Comparison of ENCODE assay signal across 9 mouse cellular contexts in the genomic region with DNA sequence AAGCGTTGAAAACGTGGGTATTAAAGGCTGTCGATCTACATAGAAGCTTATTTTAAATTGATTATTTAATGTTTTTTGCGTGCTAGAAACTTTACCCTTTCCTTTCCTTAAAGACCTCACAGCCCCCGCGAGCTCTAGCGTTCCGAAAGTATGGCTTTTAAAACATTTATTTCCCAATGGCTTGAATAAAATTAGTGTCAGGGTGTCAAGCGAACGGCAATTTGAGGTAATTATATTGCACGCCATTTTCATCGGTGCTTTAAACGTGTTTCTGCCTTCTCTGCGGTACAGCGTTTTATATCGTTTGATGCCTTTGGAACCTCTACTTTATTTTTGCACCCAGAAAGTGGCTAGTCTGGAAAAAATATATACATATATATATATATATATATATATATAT. TPM values are rescaled to one million over a fixed set of nuclear protein-coding genes. Genes with fewer than 3 reads are reported as not detected.
DNase-seq lines count a peak whose midpoint lies in the region; ATAC-seq lines count a peak whose summit lies in the region.
"Had no signal": no experiment of that assay in that cellular context is flagged by ENCODE, and none has a peak within 500 bp of the region (broad histone marks: within the 10 kb centered on the region; RNA-seq: fewer than 3 reads in every experiment).

No protein-coding gene starts in this region.

- peak overlapping the region; percentile 78 for H3K4me2 ChIP-seq in heart, embryonic 13.5 days
- peak overlapping the region; percentile 89 for H3K4me2 ChIP-seq in forebrain, embryonic 13.5 days
- peak overlapping the region; percentile 55 for H3K4me2 ChIP-seq in limb, embryonic 15.5 days

- no peak overlapping the region for H3K9ac ChIP-seq in heart, embryonic 13.5 days
- peak overlapping the region; percentile 79; the same call in 1 of the 2 replicates for H3K9ac ChIP-seq in forebrain, embryonic 13.5 days
- no peak overlapping the region for H3K9ac ChIP-seq in limb, embryonic 15.5 days
- H3K9ac ChIP-seq: liver, embryonic 14.5 days had no signal

- no peak for DNase-seq in heart, postnatal 25 days (ENCODE audit: low spot score)
- DNase-seq in cerebellum, postnatal 25 days = peak; percentile 18 to 30
- DNase-seq in MN1 (ENCODE audit: low spot score) = no peak
- no peak for DNase-seq in frontal cortex, postnatal 25 days (ENCODE audit: low spot score in 2 of 2)
- no peak for DNase-seq in left cerebral cortex, postnatal 25 days (ENCODE audit: low spot score in 2 of 2)

- ATAC-seq in heart, embryonic 13.5 days (ENCODE audit: extremely low read depth, insufficient number of reproducible peaks, low FRiP score, low TSS enrichment) = no peak
- ATAC-seq in forebrain, embryonic 13.5 days = 0 out of 2 replicates have a peak, but pooled peaks have one; percentile 0
- ATAC-seq in limb, embryonic 15.5 days (ENCODE audit: insufficient number of reproducible peaks, low FRiP score, low TSS enrichment, low read depth) = no peak

- intact Hi-C loops in heart, postnatal 25 days (cut with DNase I) = no loop called here
- intact Hi-C loops in left cerebral cortex, postnatal 25 days (cut with DNase I) = loop anchor here (5.0 kb wide), 4 partner anchors 72 to 448 kb away; no protein-coding TSS in a partner anchor

- H3K9me3 ChIP-seq in heart, embryonic 13.5 days = no peaks in the 10 kb centered on the region
- no peaks in the 10 kb centered on the region for H3K9me3 ChIP-seq in forebrain, embryonic 13.5 days (replicated peaks)
- H3K9me3 ChIP-seq in limb, embryonic 15.5 days = no peaks in the 10 kb centered on the region

- peaks cover 43% of the 10 kb centered on the region for H3K27me3 ChIP-seq in heart, embryonic 13.5 days (replicated peaks)
- no peaks in the 10 kb centered on the region for H3K27me3 ChIP-seq in forebrain, embryonic 13.5 days
- H3K27me3 ChIP-seq in limb, embryonic 15.5 days = peaks cover 48% of the 10 kb centered on the region

- H3K4me3 ChIP-seq in heart, embryonic 13.5 days = peak overlapping the region; percentile 50
- peak overlapping the region; percentile 74 for H3K4me3 ChIP-seq in forebrain, embryonic 13.5 days
- H3K4me3 ChIP-seq in limb, embryonic 15.5 days = peak overlapping the region; percentile 39

- H3K27ac ChIP-seq in heart, embryonic 13.5 days (replicated peaks) = no peak overlapping the region
- peak overlapping the region; percentile 85 for H3K27ac ChIP-seq in forebrain, embryonic 13.5 days
- H3K27ac ChIP-seq in limb, embryonic 15.5 days = no peak overlapping the region
- H3K27ac ChIP-seq: liver, embryonic 14.5 days had no signal

- H3K36me3 ChIP-seq in heart, embryonic 13.5 days = no peaks in the 10 kb centered on the region
- no peaks in the 10 kb centered on the region for H3K36me3 ChIP-seq in forebrain, embryonic 13.5 days (ENCODE audit: poor library complexity, severe bottlenecking)
- no peaks in the 10 kb centered on the region for H3K36me3 ChIP-seq in limb, embryonic 15.5 days

- WGBS in heart, embryonic 13.5 days = 22% methylated on average over 16 of the region's 16 CpGs
- WGBS in forebrain, embryonic 13.5 days = 9% methylated on average over 16 of the region's 16 CpGs
- 21% methylated on average over 16 of the region's 16 CpGs for WGBS in limb, embryonic 15.5 days

- peaks cover 30% of the 10 kb centered on the region for H3K4me1 ChIP-seq in heart, embryonic 13.5 days
- H3K4me1 ChIP-seq in forebrain, embryonic 13.5 days = peaks cover 30% of the 10 kb centered on the region
- peaks cover 33% of the 10 kb centered on the region for H3K4me1 ChIP-seq in limb, embryonic 15.5 days

RNA-seq across cellular contexts. Expression of a gene that starts 0.4 kb away (rescaled TPM):
- 0.14 and 0.17 TPM in 2 replicates for polyA plus RNA-seq in heart, embryonic 13.5 days (2015; fragmentation: Nextera tagmentation; extraction: Ambion mirVana)
- total RNA-seq in heart, postnatal 25 days (2021) = not detected
- polyA plus RNA-seq in forebrain, embryonic 13.5 days (2015; fragmentation: Nextera tagmentation; extraction: Ambion mirVana) = 14.0 and 14.5 TPM in 2 replicates
- 3.4 and 3.7 TPM in 2 replicates for polyA plus RNA-seq in limb, embryonic 15.5 days (2015; fragmentation: Nextera tagmentation; extraction: Ambion mirVana)
- 10 to 100 TPM; 80.7 to 84.1 TPM for total RNA-seq in left cerebral cortex, postnatal 25 days (2021)

Comparison
In these comparisons a context has a peak if more than half of its experiments do, and no peak if none do; other contexts are left out.
1. DNase-seq: peak in cerebellum, postnatal 25 days (2 of 2); none in heart, postnatal 25 days (single experiment), MN1 (single experiment), frontal cortex, postnatal 25 days (0 of 2) and left cerebral cortex, postnatal 25 days (0 of 2).
2. Peak in every context shown above with its lines, with median percentiles within 50 percentile points of each other: H3K4me2 ChIP-seq and H3K4me3 ChIP-seq.